Mouse (Mus musculus) hindbrain, embryonic 10.5 days (tissue): ENCODE measurements around the gene Scrn1. TPM values are rescaled to one million over a fixed set of nuclear protein-coding genes. Genes with fewer than 3 reads are reported as not detected.

ENCODE experiments used
- DNase-seq: peaks from one replicate; pipeline ENCODE4 v3.0.0-alpha.2; 2017; ENCODE audit warnings: low spot score
- H3K27ac ChIP-seq: fragments of 300-500 bp; sonication (generic); 2 replicates; pipeline ENCODE4 v1.5.1; 2016; ENCODE audit warnings: mild to moderate bottlenecking, moderate library complexity
- H3K27me3 ChIP-seq: fragments of 300-500 bp; sonication (generic); 2 replicates; pipeline ENCODE4 v1.6.1; 2016; ENCODE audit warnings: mild to moderate bottlenecking; ENCODE audit not compliant: poor library complexity, insufficient read depth, severe bottlenecking
- H3K36me3 ChIP-seq: fragments of 300-500 bp; sonication (generic); 2 replicates; pipeline ENCODE4 v1.6.1; 2016; ENCODE audit warnings: mild to moderate bottlenecking, moderate library complexity
- H3K4me1 ChIP-seq: fragments of 300-500 bp; sonication (generic); replicated peaks from 2 replicates; pipeline ENCODE4 v1.6.1; 2016; ENCODE audit warnings: mild to moderate bottlenecking
- H3K4me3 ChIP-seq: fragments of 300-500 bp; sonication (generic); 2 replicates; pipeline ENCODE4 v1.5.1; 2016; ENCODE audit warnings: mild to moderate bottlenecking, moderate library complexity
- H3K9me3 ChIP-seq: fragments of 300-500 bp; sonication (generic); 2 replicates; pipeline ENCODE4 v1.6.1; 2016; ENCODE audit warnings: mild to moderate bottlenecking, moderate library complexity
- WGBS: fragments of 180-500 bp; shearing (Covaris S2); methylation state at CpG from one replicate; pipeline ENCODE4 v1.1.7; 2016; 5-methylcytosine and 5-hydroxymethylcytosine counted together
- polyA plus RNA-seq: library from polyadenylated mRNA; unstranded; fragments of >200 nt; fragmentation: Nextera tagmentation; extraction: Ambion mirVana; gene quantifications from 2 replicates; pipeline ENCODE4 v1.2.1, GENCODE M21; 2016

Scrn1 gene
- polyA plus RNA-seq, 1 experiment from 2014 or later, result 60.0 TPM

DNA sequence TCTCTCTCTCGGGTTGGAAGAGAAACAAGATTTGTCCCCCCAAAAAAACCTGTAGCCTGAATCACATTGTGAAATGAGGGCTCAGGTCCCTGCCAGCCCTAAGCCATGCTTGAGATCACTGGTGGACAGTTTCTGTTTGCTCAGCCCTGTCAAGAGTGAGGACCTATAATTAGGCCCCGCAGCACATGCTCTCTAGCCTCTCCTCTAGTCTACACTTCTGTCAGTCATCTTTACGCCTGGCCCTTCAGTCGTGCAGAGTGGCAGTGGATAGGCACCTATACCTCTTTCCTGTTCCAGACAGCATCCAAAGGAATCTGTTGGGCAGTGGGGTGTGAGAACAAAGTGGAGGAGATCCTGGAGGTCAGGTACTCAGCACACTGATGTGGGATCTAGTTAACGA, 58.5 kb downstream of the Scrn1 start:
- Histone ChIP-seq H3K27ac (peak overlapping the region; percentile 84), H3K9me3 (no peaks in the 10 kb centered on the region), H3K36me3 (peaks cover 15% of the 10 kb centered on the region), H3K4me3 (no peak overlapping the region), H3K27me3 (no peaks in the 10 kb centered on the region), H3K4me1 (peaks cover 39% of the 10 kb centered on the region)
- WGBS, result 70% methylated on average over 5 of the region's 5 CpGs
- DNase-seq, result no peak

- DNase-seq, result peak; percentile 53
- Histone ChIP-seq H3K36me3 (peaks cover 15% of the 10 kb centered on the region), H3K4me1 (peaks cover 37% of the 10 kb centered on the region), H3K4me3 (no peak overlapping the region), H3K27me3 (no peaks in the 10 kb centered on the region), H3K27ac (no peak overlapping the region), H3K9me3 (no peaks in the 10 kb centered on the region)
- 43% methylated on average over 8 of the region's 8 CpGs for WGBS
These were observed 59.3 kb downstream of the Scrn1 start for GRCm38 (mm10) chr6:54507002-54507401.

GRCm38 (mm10) chr6:54506318-54506717, 60.0 kb downstream of the Scrn1 start:
- H3K9me3 ChIP-seq, result no peaks in the 10 kb centered on the region
- no peak for DNase-seq
- H3K27ac ChIP-seq, result no peak overlapping the region
- no peaks in the 10 kb centered on the region for H3K27me3 ChIP-seq
- 92% methylated on average over 11 of the region's 11 CpGs for WGBS
- peaks cover 15% of the 10 kb centered on the region for H3K36me3 ChIP-seq
- no peak overlapping the region for H3K4me3 ChIP-seq
- peaks cover 35% of the 10 kb centered on the region for H3K4me1 ChIP-seq

- DNase-seq, result no peak
- Histone ChIP-seq H3K27me3 (no peaks in the 10 kb centered on the region), H3K9me3 (no peaks in the 10 kb centered on the region), H3K4me3 (no peak overlapping the region), H3K4me1 (peaks cover 11% of the 10 kb centered on the region), H3K36me3 (peaks cover 12% of the 10 kb centered on the region), H3K27ac (0 out of 2 replicates have a peak overlapping the region, but pooled peaks have one; percentile 9)
- 79% methylated on average over 6 of the region's 6 CpGs for WGBS
These were observed 63.6 kb downstream of the Scrn1 start for GRCm38 (mm10) chr6:54502661-54503115.

DNA sequence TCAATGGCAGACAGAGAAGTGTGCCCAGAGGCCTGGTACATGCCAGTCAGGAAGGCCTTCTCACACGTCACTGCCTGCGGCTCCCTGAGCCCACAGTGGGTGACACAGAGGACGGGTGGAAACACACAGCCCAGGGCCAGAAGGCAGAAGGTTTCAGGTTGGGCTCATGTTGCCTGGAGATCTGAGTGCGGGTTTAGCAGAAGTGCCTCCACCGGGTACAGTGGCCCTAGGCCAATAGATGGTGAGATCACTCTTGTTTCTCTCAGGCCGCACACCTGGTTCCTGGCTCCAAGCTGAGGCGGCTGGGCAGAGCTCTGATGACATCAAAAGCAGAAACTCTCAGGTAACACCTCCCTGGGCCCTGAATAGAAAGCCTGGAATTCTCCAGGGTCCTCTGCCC, 70.1 kb downstream of the Scrn1 start:
- Histone ChIP-seq H3K9me3 (no peaks in the 10 kb centered on the region), H3K36me3 (peaks cover 7% of the 10 kb centered on the region), H3K4me3 (no peak overlapping the region), H3K27ac (peak overlapping the region; percentile 45), H3K27me3 (no peaks in the 10 kb centered on the region), H3K4me1 (peaks cover 24% of the 10 kb centered on the region)
- 86% methylated on average over 7 of the region's 7 CpGs for WGBS
- no peak for DNase-seq

DNA sequence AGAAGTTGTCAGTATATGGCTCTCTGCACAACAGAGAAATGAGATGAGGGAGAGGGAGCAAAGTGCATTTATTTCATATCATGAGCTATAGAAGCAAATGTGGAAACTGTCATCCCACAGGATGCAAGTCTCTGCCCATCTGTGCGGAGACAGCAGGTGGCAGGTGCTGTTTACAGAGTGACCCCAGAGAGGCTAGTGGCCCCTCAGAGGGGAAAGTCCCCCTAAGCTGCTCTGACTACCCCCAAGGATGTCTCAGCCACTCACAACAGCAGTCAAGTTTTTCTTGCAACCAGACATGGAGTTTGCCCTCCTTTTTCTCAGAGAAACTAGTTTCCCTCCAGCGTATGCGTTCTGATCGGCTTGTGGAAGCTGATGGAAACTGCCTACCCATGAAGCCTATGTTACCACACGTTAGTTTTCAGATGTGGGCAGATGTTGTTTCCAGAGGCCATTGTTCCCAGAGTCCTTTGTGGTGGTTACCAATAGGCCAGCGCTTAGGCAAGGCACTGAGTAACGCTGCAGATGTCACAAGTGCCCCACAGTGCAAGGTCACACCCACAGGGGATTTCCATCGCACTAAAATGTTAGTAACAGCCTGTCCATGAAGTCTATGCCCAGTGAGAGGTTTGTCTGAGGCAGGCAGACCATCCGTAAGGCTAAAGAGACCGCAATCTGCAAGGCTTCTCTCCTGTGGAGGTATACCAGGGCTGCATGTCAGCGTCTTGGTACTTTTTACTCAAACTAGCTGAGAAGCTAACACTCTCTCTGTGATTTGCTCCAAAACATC, 71.5 kb downstream of the Scrn1 start:
- Histone ChIP-seq H3K27ac (peak overlapping the region; percentile 59), H3K27me3 (no peaks in the 10 kb centered on the region), H3K9me3 (no peaks in the 10 kb centered on the region), H3K4me3 (no peak overlapping the region), H3K4me1 (peaks cover 29% of the 10 kb centered on the region), H3K36me3 (no peaks in the 10 kb centered on the region)
- no peak for DNase-seq
- WGBS, result 60% methylated on average over 11 of the region's 11 CpGs

DNA sequence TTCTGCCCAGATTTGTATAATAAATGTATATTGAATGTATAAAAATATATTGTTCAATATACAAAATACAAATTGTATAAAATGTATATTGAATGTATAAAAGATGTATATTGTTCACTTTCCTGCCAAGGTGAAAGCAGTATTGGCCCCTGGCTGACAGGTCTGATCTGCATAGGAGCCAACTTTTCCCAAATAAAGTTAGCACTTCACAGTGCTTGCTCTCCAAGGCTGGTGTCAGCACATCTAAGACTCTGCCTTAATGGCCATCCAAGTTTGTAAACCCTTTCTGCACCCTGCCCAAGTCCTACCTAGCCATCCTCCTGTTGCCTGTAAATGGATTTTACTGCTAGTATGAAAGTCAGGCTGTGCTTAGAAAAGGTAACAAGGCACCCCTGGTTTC, 72.2 kb downstream of the Scrn1 start:
- no peak for DNase-seq
- Histone ChIP-seq H3K4me1 (peaks cover 29% of the 10 kb centered on the region), H3K27ac (0 out of 2 replicates have a peak overlapping the region, but pooled peaks have one; percentile 59), H3K9me3 (no peaks in the 10 kb centered on the region), H3K36me3 (no peaks in the 10 kb centered on the region), H3K27me3 (no peaks in the 10 kb centered on the region), H3K4me3 (no peak overlapping the region)

DNA sequence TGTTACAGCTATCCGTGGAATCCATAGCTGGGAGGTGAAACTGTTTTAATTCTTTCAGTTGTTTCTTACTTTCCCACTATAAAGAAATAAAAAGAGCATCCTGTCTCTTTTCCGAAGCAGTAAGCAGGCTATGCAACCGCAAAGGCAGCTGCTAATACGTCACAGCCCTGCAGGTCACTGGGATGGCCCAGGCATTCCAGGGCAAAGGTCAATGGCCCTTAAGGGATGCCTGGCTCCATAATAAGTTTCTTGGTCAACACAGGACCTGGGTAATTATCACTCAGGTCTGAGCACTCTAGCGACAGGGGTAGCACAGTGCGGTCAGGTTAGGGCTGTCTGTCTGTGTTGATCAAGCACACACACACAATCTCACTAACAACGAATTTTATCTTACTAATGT, 75.2 kb downstream of the Scrn1 start:
- no peak for DNase-seq
- Histone ChIP-seq H3K9me3 (no peaks in the 10 kb centered on the region), H3K4me1 (peaks cover 25% of the 10 kb centered on the region), H3K27me3 (peaks cover 14% of the 10 kb centered on the region), H3K4me3 (no peak overlapping the region), H3K36me3 (no peaks in the 10 kb centered on the region), H3K27ac (no peak overlapping the region)
- WGBS, result 65% methylated on average over 7 of the region's 7 CpGs

GRCm38 (mm10) chr6:54485973-54486569, 80.2 kb downstream of the Scrn1 start:
- Histone ChIP-seq H3K4me1 (peaks cover 22% of the 10 kb centered on the region), H3K4me3 (peak overlapping the region; percentile 54), H3K27me3 (peaks cover 37% of the 10 kb centered on the region), H3K36me3 (no peaks in the 10 kb centered on the region), H3K27ac (peak overlapping the region; percentile 76; the same call in 1 of the 2 replicates), H3K9me3 (no peaks in the 10 kb centered on the region)
- 33% methylated on average over 6 of the region's 6 CpGs for WGBS
- no peak for DNase-seq

DNA sequence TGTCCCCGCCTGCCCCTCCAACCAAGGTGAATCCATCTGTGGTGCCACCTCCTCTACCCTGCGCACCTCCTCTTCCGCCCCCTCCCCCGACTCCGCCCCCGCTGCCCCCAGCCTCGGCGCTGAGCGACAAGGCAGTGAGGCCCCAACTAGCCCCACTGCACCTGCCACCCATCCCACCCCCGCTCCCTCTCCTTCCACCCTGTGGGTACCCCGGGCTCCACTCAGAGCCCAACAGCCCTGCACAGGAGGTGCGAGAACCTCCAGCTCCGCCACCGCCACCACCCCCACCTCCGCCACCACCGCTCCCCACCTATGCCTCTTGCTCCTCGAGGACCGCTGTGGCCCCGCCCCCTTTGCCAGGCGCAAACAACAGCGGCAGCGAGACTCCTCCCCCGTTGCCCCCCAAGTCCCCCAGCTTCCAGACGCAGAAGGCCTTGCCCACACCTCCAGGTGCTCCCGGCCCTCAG, 80.8 kb downstream of the Scrn1 start:
- peak overlapping the region; percentile 76 for H3K27ac ChIP-seq
- WGBS, result 4% methylated on average over 25 of the region's 25 CpGs

DNA sequence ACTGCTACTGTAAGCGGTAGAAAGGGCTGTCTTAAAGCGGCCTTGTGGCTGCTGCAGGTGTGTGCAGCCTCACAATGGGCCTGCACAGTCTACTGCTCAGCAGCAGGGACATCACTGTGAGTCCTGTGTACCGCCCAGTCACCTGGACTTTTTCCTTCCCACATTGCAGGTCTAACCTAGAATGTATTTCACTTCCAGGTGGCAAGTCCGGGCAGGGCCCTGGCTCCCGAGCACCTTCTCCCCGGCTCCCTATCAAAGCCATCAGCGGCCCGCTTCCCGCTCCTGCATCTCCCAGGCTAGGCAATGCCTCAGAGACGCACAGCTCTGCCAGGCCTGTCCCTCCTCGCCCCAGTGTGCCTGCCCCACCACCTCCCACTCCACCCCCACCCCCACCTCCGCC, 81.3 kb downstream of the Scrn1 start:
- peak; percentile 24 for DNase-seq
- H3K27ac ChIP-seq, result peak overlapping the region; percentile 76
- H3K36me3 ChIP-seq, result no peaks in the 10 kb centered on the region
- peaks cover 37% of the 10 kb centered on the region for H3K27me3 ChIP-seq
- H3K4me3 ChIP-seq, result peak overlapping the region; percentile 54
- H3K9me3 ChIP-seq, result no peaks in the 10 kb centered on the region
- peaks cover 18% of the 10 kb centered on the region for H3K4me1 ChIP-seq
- WGBS, result 12% methylated on average over 12 of the region's 12 CpGs

More for the DNA sequence above, 80.8 kb downstream of the Scrn1 start:
- Histone ChIP-seq H3K27me3 (peaks cover 37% of the 10 kb centered on the region), H3K36me3 (no peaks in the 10 kb centered on the region), H3K4me3 (peak overlapping the region; percentile 54), H3K9me3 (no peaks in the 10 kb centered on the region), H3K4me1 (peaks cover 18% of the 10 kb centered on the region)
- peak; percentile 11 for DNase-seq

- Histone ChIP-seq H3K27ac (no peak overlapping the region), H3K36me3 (no peaks in the 10 kb centered on the region), H3K4me1 (peaks cover 18% of the 10 kb centered on the region), H3K9me3 (no peaks in the 10 kb centered on the region), H3K27me3 (peaks cover 25% of the 10 kb centered on the region), H3K4me3 (no peak overlapping the region)
- no peak for DNase-seq
- WGBS, result 83% methylated on average over 15 of the region's 15 CpGs
These were observed 84.7 kb downstream of the Scrn1 start for GRCm38 (mm10) chr6:54481390-54482112.
